Mouse (Mus musculus) cerebellum, postnatal 36 days (tissue): ENCODE results near the gene Fam174b.

ENCODE experiments used
- DNase-seq, 2 experiments: peaks; one replicate each; pipeline ENCODE4 v3.0.0; 2021 to 2022; ENCODE audit warnings: mixed read lengths in 2 of 2

The Fam174b gene

GRCm38 (mm10) chr7:73816255-73816996 lies 76.3 kb downstream of the Fam174b start:
- DNase-seq: no peak

GRCm38 (mm10) chr7:73819366-73819765 lies 79.3 kb downstream of the Fam174b start:
- DNase-seq: no peak
